Mouse (Mus musculus) gastrocnemius, adult 8-10 months (tissue): Measurements from ENCODE around the gene Gm21970. TPM values are rescaled to one million over a fixed set of nuclear protein-coding genes. Genes with fewer than 3 reads are reported as not detected.

Experiments
- DNase-seq, 2 experiments: peaks; one replicate each; pipeline ENCODE4 v3.0.0; 2022; ENCODE audit warnings: low spot score in 2 of 2
- total RNA-seq, 4 experiments: library from RNA; stranded (reverse); gene quantifications; 2 replicates each; pipeline ENCODE4 v1.2.4; 2022

Gene Gm21970
- total RNA-seq, 4 experiments from 2014 or later = 1.3 TPM; not detected in 3

DNA sequence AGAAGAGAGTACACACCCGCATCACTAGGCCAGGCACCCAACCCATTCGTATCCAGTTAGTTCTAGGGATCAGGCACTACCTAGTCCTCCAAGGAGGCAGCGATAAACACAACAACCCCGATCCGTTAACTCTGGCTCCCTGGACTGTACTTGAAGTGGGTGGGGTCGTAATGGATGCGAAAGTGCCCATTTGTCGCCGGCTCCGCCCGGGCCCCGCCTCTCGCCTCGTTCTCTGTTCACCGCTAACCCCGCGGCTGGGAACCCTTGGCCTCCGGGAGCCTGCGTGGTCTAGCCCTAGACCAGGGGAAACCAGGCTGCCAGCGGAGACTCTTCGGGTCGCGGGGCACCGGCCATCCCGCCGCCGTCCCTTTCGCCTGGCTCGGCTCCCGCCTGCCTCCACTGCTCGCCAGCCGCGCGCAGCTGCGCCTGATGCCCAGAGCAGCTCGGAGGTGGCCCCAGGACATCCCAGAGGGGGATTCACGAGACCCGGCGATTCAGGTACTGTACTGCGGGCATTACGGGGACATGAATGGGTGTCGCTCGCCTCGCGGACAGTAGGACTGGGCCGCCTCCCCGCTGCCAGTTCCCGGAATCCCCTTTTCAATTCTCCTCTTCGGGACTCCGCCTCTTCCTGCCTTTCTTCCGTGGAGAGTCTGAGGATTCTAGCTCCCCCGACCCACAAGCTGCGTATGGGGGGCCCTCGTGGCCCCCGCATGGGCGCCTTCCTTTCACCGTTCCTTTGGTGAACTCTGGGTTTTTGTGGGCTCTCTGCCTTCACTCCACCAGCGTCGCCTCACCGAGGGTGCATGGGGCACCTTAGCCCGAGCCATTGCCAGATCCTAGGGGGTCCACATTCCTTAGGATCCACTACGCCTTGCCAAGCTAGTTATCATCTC is 18.7 kb upstream of the Gm21970 start, which contains the start of gene Ifnar2:
Ifnar2 (plus strand) TSS at position 207 of the 896 bp plus-strand sequence.
- peak; percentile 59 to 69 for DNase-seq

DNA sequence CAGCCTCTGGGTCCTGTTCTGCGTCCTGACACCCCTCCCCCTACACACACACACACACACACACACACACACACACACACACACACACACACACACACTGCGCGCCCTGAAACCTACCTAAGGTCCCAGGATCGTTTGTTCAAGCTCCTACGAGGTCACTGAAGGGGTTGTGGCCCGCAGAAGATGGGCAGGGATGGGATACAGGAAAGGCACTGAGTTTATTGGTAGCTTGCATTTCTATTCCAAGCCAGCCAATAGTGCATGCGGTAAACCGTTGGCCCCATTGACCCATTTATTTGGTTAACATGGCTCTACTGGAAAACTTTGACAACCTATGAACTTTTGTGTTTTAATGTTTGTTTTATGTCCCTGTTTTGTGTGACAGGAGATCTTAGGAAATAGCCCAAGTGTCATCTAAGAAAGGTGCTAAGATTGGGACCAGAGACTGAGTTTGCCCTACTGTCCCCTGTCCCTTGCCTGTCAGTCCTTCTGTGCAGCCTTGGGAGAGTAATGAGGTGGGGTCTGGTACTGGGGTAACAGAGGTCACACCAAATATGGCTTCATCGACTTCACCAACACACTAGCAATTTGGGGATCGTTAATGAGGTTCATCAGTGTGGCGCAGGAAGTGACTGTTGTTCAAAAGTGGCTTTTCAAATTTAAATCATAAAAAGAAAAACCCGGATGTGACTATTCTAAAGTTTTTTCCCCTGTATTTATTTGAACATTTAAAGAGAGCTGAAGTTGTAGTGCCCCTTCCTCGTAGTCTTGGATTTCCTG is 17.9 kb upstream of the Gm21970 start:
- DNase-seq = no peak

DNA sequence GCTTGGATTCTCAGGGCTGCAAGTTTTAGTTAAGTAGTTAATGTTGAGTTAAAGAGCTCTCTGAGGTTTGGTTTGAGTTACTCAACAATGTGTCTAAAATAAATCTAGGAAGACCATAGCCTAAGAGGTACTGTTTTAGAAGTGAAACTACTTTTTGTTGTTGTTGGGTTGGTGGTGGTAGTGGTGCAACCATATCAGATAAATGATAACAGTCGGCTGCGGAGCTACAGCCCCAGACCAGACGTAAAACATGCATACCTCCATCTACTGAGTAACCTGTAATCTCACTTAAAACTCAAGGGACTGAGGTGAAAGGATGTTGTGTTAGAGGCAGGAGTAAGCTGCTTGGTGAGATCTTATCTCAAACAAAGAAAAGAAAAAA is 17.3 kb upstream of the Gm21970 start:
- no peak for DNase-seq

DNA sequence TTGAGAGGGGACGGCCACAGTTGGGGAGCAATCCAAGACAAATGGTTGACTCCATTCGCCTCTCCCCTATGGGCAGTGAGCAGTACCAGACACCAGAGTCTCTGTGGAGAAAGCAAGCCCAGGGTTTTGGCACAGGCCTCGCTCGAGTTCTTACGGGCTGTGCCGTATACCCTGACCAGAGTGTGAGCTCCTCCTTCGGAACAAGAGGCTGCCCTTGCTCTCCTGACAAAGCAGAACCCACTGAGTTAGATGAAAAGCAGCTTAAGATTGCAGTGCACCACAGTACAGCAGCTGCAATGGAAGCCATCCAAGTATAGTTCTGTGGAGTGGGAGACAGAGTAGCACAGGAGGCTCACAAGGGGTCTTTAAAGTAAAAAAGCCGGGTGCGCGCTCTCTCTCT is 14.8 kb upstream of the Gm21970 start:
- no peak for DNase-seq

DNA sequence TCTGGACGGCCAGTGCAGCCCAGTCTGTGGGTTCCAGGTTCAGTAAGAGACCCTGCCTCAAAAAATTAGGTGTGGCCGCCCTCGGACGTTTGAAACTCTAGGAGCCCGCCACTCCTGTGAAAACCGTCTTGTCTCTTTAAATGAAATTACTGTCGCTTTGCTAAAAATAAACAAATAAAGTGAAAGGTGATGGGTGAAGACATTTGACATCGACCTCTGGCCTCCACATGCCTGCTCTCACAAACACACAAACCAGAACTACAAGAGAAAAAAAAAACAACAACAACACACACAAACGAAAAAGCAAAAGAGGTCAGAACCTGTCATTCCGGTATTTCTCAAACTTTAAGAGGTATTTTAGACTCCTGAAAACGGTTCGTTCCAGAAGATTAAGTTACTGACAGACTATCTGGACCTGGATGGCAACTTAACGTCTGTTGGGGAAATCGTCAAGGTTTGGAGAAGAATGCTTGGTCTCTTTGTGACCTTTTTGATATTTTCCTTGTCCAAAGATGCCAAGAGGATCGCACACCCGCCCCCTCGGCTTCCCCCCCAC is 13.0 kb upstream of the Gm21970 start:
- no peak for DNase-seq

- no peak for DNase-seq
Measured at GRCm38 (mm10) chr16:91378991-91379390, 12.5 kb upstream of the Gm21970 start.

GRCm38 (mm10) chr16:91379412-91379811 is 12.1 kb upstream of the Gm21970 start:
- DNase-seq = no peak

DNA sequence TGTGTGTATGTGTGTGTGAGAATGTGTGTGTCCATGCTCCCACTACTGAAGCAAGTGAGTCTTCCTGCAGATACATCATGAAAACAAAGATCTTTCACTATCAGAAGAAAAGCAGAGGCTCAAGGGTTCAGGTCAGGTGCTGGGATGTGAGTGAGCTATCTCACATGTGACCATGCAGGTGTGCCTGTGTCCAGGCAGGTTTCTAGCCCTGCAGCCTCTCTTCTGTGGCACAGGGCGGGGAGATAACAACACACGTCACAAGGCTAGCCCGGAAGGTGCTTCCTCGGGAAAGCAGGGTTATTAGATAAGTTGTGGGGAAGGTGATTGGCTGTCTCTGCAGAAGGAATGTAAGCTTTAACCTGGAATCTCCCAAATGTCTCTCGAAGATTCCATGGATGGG is 11.4 kb upstream of the Gm21970 start:
- DNase-seq = no peak

DNA sequence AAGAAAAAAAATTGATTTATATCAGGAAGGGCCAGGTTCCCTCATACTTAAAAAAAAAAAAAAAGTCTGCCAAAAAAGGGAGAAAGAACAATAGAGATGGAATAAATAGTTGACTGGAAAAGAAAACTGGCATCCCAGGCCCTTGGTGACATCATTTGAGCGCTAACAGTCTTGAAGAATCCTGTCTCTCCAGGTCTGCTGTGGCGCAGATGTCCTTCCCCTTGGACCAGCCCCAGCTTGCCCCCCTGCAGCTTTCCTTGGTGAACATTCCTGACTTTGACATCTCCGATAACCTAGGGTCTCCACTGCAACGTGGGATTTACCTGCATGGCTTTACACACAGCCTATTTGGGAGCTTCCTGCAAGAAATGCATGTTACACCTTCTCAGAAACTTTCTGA is 9.9 kb upstream of the Gm21970 start:
- no peak for DNase-seq

DNA sequence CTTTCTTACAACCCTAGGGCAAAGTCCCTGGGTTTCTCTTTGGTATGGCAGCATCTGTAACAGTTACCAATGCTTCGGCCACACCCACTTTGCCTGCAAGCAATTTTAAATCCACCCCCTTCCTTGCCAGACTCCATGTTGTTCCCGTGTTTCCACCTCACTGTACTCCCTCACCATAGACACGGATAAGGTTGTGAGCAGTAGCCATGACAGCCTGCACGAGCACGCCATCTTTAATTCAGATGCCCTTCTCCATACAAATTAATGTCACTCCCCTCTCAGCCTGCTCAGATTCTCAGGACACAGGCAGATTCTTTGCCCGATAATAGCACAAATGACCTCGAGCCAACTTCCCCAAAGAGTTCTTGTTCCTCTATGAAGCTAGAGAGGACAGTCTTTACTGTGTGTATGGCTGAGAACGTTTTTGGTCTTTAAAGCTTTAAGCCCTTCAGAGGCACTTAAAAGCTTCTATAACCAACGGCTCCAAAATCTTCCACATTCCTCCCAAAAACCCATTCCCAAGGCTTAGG is 9.2 kb upstream of the Gm21970 start:
- no peak for DNase-seq

- no peak for DNase-seq
Measured at GRCm38 (mm10) chr16:91384221-91384620, 7.3 kb upstream of the Gm21970 start.

DNA sequence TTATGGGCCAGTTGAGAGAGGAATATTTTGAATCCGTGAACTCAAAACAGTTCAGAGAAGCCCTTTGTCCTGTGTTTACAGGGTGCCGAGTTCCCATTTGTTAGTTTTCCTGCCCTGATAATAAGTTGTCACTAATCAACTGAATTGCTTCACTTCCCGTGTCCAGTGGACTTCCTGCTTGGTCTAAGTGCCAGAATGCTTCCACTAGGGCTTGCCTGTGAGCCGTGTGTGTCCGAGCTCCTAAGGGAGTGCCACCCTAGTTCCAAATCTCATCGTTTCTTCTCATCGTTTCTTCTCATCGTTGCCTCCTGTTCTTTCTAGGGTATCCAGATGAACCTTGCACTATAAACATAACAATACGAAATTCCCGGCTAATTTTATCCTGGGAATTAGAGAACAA is 5.9 kb upstream of the Gm21970 start:
- DNase-seq = no peak

DNA sequence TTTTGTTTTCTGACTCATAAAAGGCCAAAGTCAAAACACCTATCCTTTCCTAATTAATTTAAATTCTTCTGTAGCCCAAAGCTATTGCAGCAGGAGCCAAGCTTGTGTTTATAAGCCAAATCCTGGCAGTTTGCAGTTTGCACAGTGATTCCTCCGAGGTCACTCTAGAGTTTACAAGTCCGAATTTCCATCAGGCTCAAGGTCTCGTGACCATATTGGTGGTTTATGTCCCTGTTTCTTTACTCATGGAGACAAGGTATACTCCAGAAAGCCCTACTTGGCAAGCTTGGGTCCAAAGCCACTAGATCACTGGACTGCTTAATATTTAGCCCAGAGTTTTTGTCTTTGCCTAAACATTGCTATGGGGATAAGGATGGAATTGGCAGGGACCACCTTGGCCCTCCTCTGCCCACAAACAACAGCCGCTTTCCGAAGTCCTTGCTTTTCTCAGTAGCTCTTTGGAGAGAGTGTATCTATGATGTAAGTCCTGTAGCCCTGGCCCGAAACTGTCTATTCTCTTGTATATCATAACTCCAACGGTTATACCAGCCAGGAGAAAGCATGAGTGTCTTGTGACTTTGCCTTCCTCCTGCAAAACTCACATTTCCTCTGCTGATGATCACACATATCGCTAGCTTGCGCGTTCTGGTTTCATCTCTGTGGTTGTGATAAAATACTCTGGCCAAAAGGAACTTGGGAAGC is 5.0 kb upstream of the Gm21970 start:
- DNase-seq = no peak

DNA sequence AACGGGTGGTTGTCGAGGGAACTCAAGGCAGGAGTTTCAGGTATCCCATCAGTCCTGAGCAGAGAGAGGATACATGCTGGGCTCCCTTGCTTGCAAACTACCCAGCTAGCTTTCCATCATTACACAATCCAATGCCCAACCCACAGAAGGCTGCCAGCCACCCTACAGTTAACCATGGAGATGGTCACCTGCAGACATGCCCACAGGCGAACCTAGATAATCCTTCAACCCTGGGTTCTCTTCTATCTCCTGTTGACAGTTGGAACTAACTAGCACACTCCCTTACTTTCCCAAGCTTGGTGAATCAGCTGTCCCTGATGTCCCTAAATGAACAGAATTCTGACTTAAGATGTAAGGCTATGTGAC is 4.4 kb upstream of the Gm21970 start:
- DNase-seq = no peak

- no peak for DNase-seq
Measured at GRCm38 (mm10) chr16:91390100-91390499, 1.4 kb upstream of the Gm21970 start.

- DNase-seq = no peak
Measured at GRCm38 (mm10) chr16:91394826-91395410, 3.4 kb downstream of the Gm21970 start.

GRCm38 (mm10) chr16:91395633-91396392 is 4.3 kb downstream of the Gm21970 start:
- no peak for DNase-seq

- DNase-seq = no peak
Measured at GRCm38 (mm10) chr16:91396844-91397537, 5.5 kb downstream of the Gm21970 start.

GRCm38 (mm10) chr16:91398030-91398429 is 6.5 kb downstream of the Gm21970 start:
- no peak for DNase-seq

- no peak for DNase-seq
Measured at GRCm38 (mm10) chr16:91398944-91399343, 7.4 kb downstream of the Gm21970 start.
